Mouse (Mus musculus) layer of hippocampus, postnatal 25 days (tissue): Measurements from ENCODE around the gene Cemip2. TPM values are rescaled to one million over a fixed set of nuclear protein-coding genes. Genes with fewer than 3 reads are reported as not detected.

ENCODE experiments used
- total RNA-seq, 2 experiments: library from RNA; stranded (reverse); gene quantifications; 2 replicates each; pipeline ENCODE4 v1.2.3; 2021

The Cemip2 gene
- total RNA-seq, 2 experiments from 2014 or later = 12.6 to 15.3 TPM

Other genes starting within 250 kb of the Cemip2 start
- gene 1110059E24Rik, start 125.4 kb upstream of the Cemip2 start, total RNA-seq = 10 to 100 TPM; 24.8 to 25.5 TPM
- 10 to 100 TPM; 53.3 to 56.3 TPM for gene Abhd17b, start 125.2 kb upstream of the Cemip2 start, total RNA-seq